Mouse (Mus musculus): ENCODE results near the gene Sema5b. TPM values are rescaled to one million over a fixed set of nuclear protein-coding genes. Genes with fewer than 3 reads are reported as not detected.

Gene Sema5b
- 2.9 and 4.1 TPM in 2 replicates for polyA plus RNA-seq (2015; fragmentation: Nextera tagmentation; extraction: Ambion mirVana)

DNA sequence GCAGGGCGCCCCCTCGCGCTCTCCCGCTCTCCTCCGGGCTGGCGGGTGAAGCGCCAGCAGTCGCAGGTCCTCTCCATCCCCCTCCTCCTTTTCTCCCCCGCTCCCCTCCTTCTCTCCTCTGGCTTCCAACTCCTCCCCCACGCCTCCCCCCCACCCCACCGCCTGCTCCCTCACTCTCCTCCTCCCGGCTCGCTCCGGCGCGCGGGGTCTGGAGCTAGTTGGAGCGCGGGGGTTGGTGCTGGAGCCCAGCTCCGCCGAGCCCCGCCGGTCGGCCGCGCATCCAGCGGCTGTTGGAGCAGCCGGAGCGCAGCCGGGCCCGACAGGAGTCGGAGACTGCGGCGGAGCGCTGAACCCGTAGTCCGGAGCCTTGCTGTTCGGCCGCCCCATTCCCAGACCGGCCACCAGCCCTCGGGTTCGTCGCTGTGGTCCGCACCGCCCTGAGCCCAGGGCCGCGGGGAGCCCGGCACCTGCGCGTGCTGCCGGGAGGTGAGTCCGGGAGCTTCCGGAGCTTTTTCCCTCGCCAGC lies at the start of gene Sema5b:
Sema5b (plus strand) TSS at position 29 of the 525 bp plus-strand sequence.

Other genes starting within 250 kb of the Sema5b start
- 20.4 and 25.1 TPM in 2 replicates for gene Sec22a, start 177.2 kb upstream of the Sema5b start, polyA plus RNA-seq (2015; fragmentation: Nextera tagmentation; extraction: Ambion mirVana)
- 12.5 and 18.0 TPM in 2 replicates for gene Pdia5, start 50.3 kb upstream of the Sema5b start, polyA plus RNA-seq (2015; fragmentation: Nextera tagmentation; extraction: Ambion mirVana)
- gene Dirc2, start 228.2 kb downstream of the Sema5b start, polyA plus RNA-seq (2015; fragmentation: Nextera tagmentation; extraction: Ambion mirVana), result 14.2 and 14.8 TPM in 2 replicates
- 3.2 TPM in 2 replicates for gene Hspbap1, start 229.2 kb downstream of the Sema5b start, polyA plus RNA-seq (2015; fragmentation: Nextera tagmentation; extraction: Ambion mirVana)

All from skeletal muscle tissue, postnatal 0 days (tissue).